Mouse (Mus musculus): ENCODE data around the gene Ndp. TPM values are rescaled to one million over a fixed set of nuclear protein-coding genes. Genes with fewer than 3 reads are reported as not detected.

The Ndp gene
- 1 to 10 TPM; 8.5 to 9.0 TPM for total RNA-seq (2021)
- long read RNA-seq, experiment 1, partial matches to known transcripts = 0 of 3 reads
- long read RNA-seq, experiment 1, other reads (novel, unspliced or antisense) = 0 of 3 reads
- long read RNA-seq, experiment 2, transcript Ndp-201 (3 exons, 1,939 nt) = major isoform, 5 of 6 reads
- long read RNA-seq, experiment 2, partial matches to known transcripts = 1 of 6 reads
- long read RNA-seq, experiment 2, other reads (novel, unspliced or antisense) = 0 of 6 reads

DNA sequence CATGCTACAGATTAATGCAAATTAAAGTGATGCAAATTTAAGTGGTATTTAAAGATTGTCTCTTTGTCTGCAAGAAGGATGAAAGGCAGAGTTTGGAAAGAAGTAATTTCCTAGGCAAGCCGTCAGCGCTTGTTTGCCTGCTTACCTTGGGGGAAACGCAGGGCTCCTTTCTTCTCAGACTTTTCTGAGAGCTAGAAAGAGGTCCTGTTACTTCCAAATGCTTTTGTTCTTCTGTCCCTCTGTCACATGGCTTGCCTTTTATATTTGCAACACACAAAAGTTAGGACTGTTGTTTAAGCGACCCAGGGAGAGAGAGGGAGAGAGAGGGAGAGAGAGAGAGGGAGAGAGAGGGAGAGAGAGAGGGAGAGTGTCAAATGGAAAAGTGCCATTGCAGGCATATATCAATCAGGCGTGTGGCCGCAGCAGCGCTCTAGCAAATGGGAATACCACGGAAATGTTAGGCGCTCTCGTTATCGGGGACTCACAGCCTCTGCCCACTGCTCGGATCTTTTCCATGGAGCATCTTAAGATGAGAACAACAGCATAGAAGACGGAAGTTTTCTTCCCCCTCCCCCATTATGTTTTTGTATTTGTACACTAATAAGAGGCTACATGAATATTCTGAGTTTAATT lies at the start of gene Ndp:
TSS of gene Ndp (minus strand) at position 534 of the 633 bp plus-strand sequence.
- intact Hi-C loops (cut with DNase I) = no loop called here
- DNase-seq (ENCODE audit: low spot score in 2 of 2) = no peak

DNA sequence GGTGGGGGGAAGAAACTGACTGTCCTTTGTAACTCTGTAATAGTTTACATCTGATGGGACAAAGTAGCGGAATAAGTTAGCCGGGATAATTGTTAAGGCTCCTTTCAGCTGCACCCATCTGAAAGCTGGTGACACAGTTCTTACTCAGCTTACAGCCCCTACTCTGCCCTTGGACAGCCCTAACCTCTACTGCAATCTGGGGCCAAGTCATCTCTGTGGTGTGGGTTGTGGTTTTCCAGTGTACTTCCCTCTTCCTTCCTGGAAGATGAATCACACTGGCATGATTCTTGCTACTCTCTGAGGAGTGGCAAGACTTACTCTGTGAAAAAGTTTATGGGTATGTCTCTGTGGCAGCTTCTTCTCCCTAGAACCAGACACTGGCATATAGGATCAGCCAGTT lies 43.2 kb upstream of the Ndp start:
- intact Hi-C loops (cut with DNase I) = no loop called here
- DNase-seq (ENCODE audit: low spot score in 2 of 2) = no peak

DNA sequence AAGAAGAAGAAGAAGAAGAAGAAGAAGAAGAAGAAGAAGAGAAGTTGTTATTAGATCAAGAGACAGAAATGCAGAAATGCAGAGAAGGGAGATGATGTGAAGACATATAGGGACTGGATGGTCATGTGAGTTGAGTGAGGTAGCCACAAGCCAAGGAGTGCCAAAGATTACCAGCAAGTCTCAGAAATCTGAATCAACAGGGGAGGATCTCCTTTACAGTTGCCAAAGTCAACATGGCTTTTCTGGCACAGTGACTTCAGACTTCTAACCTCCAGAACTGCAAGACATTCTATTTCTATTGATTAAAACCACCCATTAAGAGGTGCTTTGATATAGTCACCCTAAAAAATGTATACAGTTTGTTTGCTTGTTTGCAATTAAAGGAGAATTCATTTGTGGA lies 6.4 kb upstream of the Ndp start:
- intact Hi-C loops (cut with DNase I) = no loop called here
- no peak for DNase-seq (ENCODE audit: low spot score in 2 of 2)

DNA sequence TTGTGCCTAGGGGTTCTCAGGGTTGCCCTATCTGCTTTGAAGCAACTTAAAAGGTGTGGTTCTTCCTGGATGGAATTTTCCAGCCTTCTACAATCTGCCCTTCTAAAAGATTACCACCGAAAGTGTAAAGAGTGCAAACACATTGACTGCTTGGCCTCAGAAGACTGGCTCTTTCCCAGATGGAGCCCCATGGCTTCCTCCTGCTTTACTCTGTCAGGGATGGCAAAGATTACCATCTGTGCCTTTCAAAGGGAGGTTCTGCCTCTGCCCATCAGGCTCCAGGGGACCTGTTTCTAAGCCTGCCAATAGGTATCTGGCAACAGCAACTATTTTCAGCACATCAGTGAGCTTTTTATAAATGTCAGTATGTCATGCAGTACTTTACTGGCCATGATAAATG lies 1.5 kb upstream of the Ndp start:
- DNase-seq (ENCODE audit: low spot score in 2 of 2) = no peak
- intact Hi-C loops (cut with DNase I) = no loop called here

DNA sequence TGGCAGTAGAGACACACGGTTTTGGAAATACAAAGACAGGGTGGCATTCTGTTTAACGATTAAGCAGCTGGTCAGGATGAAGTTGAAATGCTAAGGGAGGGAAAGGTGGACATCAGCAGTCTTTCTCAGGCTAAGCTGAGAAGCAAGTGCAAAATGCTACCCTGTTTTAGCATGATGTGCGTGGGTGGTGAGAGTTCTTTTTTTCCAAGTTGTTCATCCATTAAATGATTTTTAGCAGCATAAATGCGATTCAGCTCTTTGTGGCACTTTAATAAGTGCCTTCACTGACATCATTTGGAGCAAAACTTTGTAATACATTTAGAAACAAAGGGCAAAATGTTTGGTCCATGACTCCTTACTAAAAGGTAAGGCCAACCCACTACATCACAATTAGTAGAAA lies 337 bp upstream of the Ndp start:
- intact Hi-C loops (cut with DNase I) = no loop called here

DNA sequence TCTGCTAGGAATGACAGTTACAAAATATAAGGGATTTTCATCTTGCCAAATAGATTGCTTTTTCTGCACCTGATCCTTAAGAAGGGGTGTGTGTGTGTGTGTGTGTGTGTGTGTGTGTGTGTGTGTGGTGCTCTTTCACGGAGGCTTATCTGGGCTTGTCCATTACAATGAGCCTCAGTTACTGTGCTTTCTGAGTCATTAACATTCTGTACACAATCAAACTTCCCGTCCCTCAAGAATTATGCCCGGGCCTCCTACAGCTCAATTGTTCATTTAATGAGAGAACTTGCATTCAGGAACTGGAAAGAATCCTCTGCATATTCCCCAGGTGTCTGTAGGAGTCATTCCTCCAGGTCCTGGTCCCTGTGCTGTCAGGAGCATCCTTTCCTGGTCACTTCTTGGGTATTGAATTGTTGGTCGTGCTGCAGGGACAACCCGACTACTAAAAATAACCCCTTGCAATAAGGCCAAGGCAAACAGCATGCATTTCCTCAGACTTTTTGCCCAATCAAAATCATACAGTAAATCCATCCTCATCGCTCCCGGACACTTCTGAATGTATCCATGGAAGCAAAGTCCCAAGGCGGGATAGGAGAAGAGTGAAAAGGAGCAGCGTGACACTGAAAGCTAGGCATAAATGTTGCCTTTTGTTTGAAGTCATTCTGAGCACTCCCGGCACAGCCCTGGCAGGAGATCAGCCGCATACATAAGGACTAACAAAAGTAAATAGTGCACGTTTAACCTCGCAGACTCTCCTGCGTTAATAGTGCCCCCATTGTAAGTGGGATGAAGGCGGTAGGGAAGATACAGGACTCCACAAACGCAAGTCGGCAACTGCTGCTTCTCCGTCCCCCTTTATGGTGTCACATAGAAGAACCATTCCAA lies 1.1 kb downstream of the Ndp start:
- DNase-seq (ENCODE audit: low spot score in 2 of 2) = no peak
- intact Hi-C loops (cut with DNase I) = no loop called here

More for the DNA sequence above, 337 bp upstream of the Ndp start:
- peak; percentile 7 to 18 for DNase-seq (ENCODE audit: low spot score in 2 of 2)

DNA sequence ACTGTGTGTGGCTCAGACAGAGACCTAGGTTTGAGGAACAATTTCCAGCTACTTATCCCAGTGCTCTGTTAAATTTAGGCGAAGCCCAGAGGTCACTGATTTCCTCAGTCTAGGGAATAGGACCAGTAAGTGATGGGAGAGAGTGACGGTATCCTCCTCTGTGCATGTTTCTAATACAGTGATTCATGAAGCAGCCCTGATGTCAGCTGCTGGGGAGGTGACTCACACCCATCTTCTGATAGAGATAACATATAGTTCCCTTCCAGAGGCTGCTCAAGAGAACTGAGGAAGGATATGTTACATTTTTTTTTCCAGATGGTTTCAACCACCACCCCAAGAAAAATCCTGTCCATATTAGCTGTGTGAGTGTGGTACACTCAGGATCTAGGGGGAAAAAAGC lies 2.9 kb downstream of the Ndp start:
- intact Hi-C loops (cut with DNase I) = no loop called here
- no peak for DNase-seq (ENCODE audit: low spot score in 2 of 2)

DNA sequence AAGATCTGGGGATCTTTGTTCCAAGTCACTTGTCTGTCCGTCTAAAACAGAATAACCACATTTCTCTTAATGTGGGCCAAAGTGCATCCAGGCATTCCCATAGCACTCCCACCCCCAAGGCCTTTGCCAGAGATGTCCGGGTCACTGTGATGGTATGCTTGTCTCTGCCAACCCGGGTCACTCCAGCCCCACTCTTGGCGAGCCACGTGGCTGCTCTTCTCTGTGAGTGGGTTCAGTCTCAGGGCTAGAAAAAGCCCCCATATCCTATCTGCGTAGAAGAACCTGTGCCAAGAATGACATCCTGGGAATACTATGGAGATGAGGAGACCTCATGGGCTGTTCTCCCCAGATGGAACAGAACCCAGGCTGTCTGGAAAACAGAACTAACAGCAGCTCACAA lies 4.0 kb downstream of the Ndp start:
- intact Hi-C loops (cut with DNase I) = no loop called here
- no peak for DNase-seq (ENCODE audit: low spot score in 2 of 2)

DNA sequence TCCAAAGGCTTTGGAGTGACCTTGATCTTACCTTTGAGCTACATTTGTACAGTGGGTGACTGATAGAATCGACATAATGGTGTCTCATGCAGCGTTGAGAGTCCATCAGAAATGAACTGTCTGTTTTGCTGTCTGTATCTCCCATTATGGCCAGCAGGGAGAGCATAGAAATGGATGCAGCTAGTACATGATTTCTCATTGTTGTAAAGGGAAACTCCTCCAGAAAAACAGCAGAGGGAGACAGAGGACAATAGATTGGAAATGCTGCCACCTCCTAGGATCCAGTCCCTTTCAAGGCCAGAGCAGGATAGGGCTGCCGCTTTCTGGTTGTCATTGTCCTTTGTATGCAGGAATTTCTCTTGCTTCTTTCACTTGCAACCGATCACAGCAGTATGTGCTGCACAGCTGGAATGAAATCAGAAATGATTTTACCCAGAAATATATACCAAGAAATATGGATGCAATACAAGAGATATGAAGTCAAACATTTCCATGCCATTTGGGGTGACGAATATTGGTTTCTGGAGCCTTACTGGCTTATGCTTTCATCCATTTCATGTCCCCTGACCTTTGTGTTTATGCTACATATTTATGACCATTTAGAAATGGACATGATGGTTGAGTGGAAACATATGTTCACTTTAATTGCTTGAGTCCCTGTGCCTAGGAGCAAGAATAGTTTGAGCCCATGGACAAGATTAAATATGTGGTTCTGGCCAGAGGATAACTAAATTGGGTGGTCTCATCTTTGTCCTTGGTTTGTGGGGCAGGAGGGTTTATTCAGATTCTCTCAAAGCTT lies 17.0 kb downstream of the Ndp start:
- intact Hi-C loops (cut with DNase I) = loop anchor here (5.0 to 10.0 kb wide), 3 partner anchors 323 to 1550 kb away; no protein-coding TSS in a partner anchor
- peak; percentile 26 to 55 for DNase-seq (ENCODE audit: low spot score in 2 of 2)

DNA sequence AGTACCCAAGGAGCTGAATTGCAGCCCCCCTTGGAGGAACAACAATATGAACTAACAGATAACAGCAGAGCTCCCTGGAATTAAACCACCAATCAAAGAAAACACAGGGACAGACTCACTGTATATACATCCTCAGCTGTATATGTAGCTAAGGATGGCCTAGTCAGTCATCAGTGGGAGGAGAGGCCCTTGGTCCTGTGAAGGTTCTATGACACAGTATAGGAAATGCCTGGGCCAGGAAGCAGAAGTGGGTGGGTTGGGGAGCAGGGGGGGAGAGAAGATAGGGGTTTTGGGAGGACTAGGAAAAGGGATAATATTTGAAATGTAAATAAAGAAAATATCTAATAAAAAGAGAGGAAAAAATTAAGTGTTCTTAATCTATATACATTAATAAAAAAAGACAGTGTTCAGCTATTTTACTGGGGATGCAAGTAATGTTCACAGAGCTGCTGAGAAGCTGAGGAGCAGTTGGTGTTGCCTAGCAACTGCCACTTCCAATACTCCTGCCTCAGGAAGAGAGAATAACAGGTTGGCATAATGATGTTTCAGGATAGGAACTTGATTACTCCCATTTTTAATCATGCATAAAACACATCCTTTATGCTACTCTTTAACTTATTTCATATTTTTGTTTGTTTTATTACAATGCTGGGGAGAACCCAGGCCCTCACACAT lies 43.8 kb downstream of the Ndp start:
- DNase-seq (ENCODE audit: low spot score in 2 of 2) = peak; percentile 7 to 9
- intact Hi-C loops (cut with DNase I) = no loop called here

DNA sequence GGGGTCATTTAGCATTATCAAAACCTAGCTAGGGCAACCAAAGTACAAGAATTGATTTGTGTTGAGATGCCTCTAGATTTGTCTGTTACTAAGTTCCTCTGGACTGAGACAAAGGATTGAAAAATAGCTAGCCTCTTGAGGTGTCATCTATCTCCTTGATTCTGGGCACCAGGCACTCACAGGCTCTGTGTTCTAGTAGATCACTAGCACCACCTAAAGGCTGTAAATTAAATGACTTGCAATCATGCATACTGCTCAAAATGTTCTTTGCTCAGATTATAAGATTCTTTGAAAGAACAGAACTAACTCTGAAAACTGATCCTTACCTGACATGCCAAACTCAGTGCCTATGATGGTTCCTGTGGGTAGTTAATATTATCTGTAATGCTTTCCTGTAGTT lies 51.3 kb downstream of the Ndp start:
- intact Hi-C loops (cut with DNase I) = no loop called here
- peak in 1 of 2 experiments; percentile 2 for DNase-seq (ENCODE audit: low spot score in 2 of 2)

DNA sequence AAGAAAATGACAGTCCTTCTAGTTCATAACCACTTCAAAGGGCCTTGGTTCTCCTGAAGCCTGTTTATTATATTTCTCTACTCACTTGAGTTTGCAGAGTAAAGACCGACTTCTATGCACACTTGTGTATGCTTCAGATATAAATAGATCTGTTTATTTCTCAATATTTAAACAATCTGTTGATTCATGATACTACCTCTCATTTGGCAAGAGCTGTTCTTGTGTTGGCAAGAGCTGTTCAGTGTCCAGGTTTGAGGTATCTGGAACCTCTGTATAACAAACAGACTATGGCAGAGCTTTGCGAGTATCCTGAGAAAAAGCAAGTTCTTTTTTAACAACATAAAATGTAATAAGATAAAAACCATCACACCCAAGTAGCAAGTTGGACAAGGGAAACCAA lies 65.5 kb downstream of the Ndp start:
- intact Hi-C loops (cut with DNase I) = no loop called here
- no peak for DNase-seq (ENCODE audit: low spot score in 2 of 2)

DNA sequence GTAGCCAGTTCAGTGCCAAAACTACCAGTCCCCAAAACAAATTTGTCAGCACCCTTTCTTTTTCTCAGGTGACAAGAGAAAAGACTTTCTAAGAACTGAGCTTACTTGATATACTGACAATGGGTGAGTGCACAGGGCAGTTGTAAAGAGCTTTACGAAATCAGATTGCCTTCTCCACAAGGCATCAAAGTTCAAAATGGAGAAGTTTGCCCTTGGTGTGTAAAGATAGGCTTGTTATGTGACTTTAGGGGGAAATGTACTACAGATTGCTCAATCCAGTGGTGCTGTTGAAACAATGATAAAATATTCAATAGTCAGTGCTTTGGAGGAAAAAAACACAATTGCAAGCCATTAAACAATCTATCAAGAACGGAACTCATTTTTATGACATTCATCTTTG lies 70.1 kb downstream of the Ndp start:
- no peak for DNase-seq (ENCODE audit: low spot score in 2 of 2)
- intact Hi-C loops (cut with DNase I) = no loop called here

DNA sequence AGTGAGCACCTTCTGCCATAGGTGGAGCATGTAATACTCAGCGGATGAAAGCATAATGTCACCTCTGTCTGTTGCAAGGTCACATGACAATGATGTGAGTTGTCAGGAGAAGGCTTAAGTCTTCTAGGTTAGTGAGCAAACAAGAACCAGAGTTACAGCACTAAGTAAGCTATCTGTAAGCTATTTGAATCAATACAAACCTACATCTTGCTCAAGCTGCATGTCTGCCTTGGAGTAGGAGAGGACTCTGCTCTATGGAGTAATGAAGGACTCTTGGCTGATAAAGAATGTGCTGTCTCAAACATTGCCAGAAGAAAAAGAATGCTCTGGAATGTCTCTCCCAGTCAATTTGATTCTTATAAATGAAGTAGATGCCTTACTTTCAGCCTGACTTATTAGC lies 74.3 kb downstream of the Ndp start:
- DNase-seq (ENCODE audit: low spot score in 2 of 2) = no peak
- intact Hi-C loops (cut with DNase I) = no loop called here

DNA sequence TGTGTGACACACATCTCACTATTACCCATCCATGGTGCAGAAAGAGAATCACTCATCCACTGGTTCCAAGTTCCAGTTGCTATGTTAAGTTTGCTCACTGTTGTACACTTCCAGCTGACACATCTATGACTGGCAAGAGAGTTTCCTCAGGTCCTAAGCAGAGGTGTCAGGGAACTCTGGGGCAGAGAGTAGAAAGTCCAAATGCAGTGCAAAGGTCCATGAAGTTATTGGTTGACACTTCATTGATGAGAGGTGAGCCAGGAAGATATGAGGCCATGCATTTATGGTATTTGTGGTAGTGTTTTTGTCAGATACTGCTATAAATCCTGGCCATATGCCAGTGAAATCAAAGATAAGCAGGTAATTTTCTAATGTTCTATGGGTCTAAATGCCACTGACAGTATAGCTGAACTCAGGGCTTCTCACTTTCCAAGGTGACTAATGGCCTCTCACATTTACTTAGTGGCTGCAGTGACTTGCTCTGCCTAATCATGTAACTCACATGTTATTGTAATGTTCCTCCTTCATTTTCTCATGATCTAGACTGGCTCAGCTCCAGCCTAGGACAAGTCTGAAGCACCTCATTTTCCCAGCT lies 75.0 kb downstream of the Ndp start:
- intact Hi-C loops (cut with DNase I) = no loop called here
- DNase-seq (ENCODE audit: low spot score in 2 of 2) = no peak
